Mouse (Mus musculus) heart, adult 2 months (tissue): ENCODE data around the gene Prdx3.

ENCODE experiments used
- CTCF ChIP-seq: fragments of 200-600 bp; IDR thresholded peaks from 2 replicates; pipeline ENCODE4 v1.8.1; 2022; ENCODE audit warnings: antibody characterized with exemption, mild to moderate bottlenecking, moderate library complexity
- EP300 ChIP-seq: fragments of 200-500 bp; IDR thresholded peaks from 2 replicates; pipeline ENCODE4 v1.6.1; 2011; ENCODE audit warnings: low read depth, low read length, control low read depth; ENCODE audit not compliant: insufficient read depth
- POLR2A ChIP-seq: fragments of 200-500 bp; IDR thresholded peaks from 2 replicates; pipeline ENCODE4 v1.6.1; 2011; ENCODE audit warnings: mild to moderate bottlenecking, low read depth, low read length, control low read depth; ENCODE audit not compliant: insufficient read depth

DNA sequence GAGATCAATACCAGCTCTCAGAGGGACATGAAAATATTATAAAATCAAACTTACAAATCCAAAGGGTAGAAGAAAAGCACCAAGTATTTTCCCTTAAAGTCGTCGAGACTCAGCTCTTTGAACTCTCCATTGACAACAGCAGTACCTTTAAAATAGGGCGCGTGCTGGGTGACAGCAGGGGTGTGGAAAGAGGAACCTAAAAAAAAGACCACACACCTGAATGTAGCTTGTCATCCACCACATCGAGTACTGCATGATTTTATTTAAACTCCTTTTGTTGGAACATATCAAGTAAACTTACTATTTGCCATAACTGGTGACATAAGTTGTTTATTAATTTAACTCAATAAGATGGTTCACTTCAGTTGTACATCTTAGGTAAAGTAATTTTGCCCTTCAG is 3.0 kb downstream of the Prdx3 start:
- TF ChIP-seq CTCF: no peak
- TF ChIP-seq POLR2A: no peak
- no peak for TF ChIP-seq EP300
